ENCODE assay signal across 16 mouse cellular contexts in the genomic region with DNA sequence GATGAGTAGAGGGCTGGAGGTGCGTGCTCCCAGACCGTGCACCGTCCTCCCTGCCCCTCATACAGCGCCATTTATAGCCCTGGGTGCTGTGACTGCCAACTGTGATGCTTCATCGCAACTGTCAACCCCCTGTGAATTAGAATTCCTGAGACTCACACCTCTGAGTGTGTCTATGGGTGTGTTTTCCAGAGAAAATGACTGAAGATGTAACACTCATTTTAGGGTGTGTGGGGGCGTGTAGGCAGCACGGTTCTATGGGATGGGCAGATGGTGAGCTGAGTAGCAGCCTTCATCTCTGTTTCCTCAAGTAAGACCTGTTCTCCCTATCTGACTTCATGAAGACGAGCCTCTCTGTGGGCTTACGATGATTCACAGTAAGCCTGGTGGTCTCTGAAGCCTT.
DNase-seq lines count a peak whose midpoint lies in the region; ATAC-seq lines count a peak whose summit lies in the region.
"Had no signal": no experiment of that assay in that cellular context is flagged by ENCODE, and none has a peak within 500 bp of the region (broad histone marks: within the 10 kb centered on the region; RNA-seq: fewer than 3 reads in every experiment).

No protein-coding gene starts in this region.

- intact Hi-C loops in left cerebral cortex, postnatal 25 days (cut with DNase I) = no loop called here

- peak; percentile 67 for DNase-seq in heart, adult 11 months
- DNase-seq in heart, adult 8-10 months (ENCODE audit: low spot score) = no peak
- DNase-seq in left cerebral cortex, postnatal 25 days (ENCODE audit: low spot score in 2 of 2) = peak; percentile 2 to 76
- DNase-seq in left cerebral cortex, adult 11 months (ENCODE audit: low spot score) = no peak
- peak; percentile 9 to 27 for DNase-seq in right cerebral cortex, adult 2 months (ENCODE audit: low spot score in 2 of 2)
- no peak for DNase-seq in right cerebral cortex, postnatal 10 days (ENCODE audit: low spot score in 2 of 2)
- peak; percentile 55 for DNase-seq in telencephalon, adult 2 months (ENCODE audit: low read depth, low spot score)
- DNase-seq: adrenal gland, postnatal 10 days; cerebellum, adult 11-12 months; cerebellum, adult 9-10 months; cerebellum, postnatal 25 days; gastrocnemius, postnatal 36 days; heart, adult 2 months had no signal

- ATAC-seq in granulocyte monocyte progenitor cell, adult 5-6 weeks (replicated peaks; ENCODE audit: poor library complexity, severe bottlenecking) = no peak
- ATAC-seq: forebrain, embryonic 15.5 days; hindbrain, embryonic 16.5 days had no signal

Comparison
In these comparisons a context has a peak if more than half of its experiments do, and no peak if none do; other contexts are left out.
1. DNase-seq: peak in heart, adult 11 months (single experiment), left cerebral cortex, postnatal 25 days (2 of 2), right cerebral cortex, adult 2 months (2 of 2) and telencephalon, adult 2 months (single experiment); none in heart, adult 8-10 months (single experiment), left cerebral cortex, adult 11 months (single experiment) and right cerebral cortex, postnatal 10 days (0 of 2).